Mouse (Mus musculus) bone marrow, adult 2 months (tissue): ENCODE data around the gene H2afj.

ENCODE experiments used
- CTCF ChIP-seq: fragments of 200-500 bp; IDR thresholded peaks from 2 replicates; pipeline ENCODE4 v1.5.1; 2011; ENCODE audit warnings: low read length, control low read depth; ENCODE audit not compliant: control insufficient read depth, insufficient read depth
- POLR2A ChIP-seq: fragments of 200-500 bp; IDR thresholded peaks from 2 replicates; pipeline ENCODE4 v1.6.1; 2011; ENCODE audit warnings: low read depth, mild to moderate bottlenecking, control low read depth, low read length, borderline replicate concordance; ENCODE audit not compliant: control insufficient read depth

DNA sequence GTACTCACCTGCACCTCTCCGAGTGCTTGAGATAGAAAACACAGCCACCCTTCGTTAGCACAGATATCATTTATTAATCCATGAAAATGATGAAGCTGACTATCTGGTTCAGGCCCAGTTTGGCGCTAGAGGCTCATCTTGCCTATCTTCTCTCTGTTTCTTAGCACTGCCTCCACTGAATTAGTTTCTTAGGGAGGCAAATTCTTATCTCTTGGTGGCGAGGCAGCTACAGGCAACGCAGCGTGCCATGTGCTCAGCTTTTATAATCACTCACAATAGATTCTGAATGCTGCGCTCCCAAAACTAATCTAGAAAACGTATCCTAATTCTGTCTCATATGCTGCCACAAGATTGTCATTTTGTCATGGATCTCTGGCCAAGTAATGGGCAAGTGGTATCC lies 40.4 kb downstream of the H2afj start:
- no peak for TF ChIP-seq POLR2A
- TF ChIP-seq CTCF: no peak
